Mouse (Mus musculus): ENCODE results near the gene Bcl7b.

GRCm38 (mm10) chr5:135191620-135192019 is 23.5 kb downstream of the Bcl7b start:
- peak; percentile 40; the same call in 1 of the 2 replicates for TF ChIP-seq CTCF (IDR thresholded peaks at IDR 0.05; ENCODE audit: extremely low read depth, insufficient read length, insufficient replicate concordance, low read depth, low read length)
- TF ChIP-seq POLR2A (IDR thresholded peaks at IDR 0.05; ENCODE audit: low read depth, low read length) = no peak
